Mouse (Mus musculus) midbrain, embryonic 10.5 days (tissue): ENCODE measurements around the gene Mab21l3. TPM values are rescaled to one million over a fixed set of nuclear protein-coding genes. Genes with fewer than 3 reads are reported as not detected.

ENCODE experiments used
- polyA plus RNA-seq: library from polyadenylated mRNA; unstranded; fragments of >200 nt; fragmentation: Nextera tagmentation; extraction: Ambion mirVana; gene quantifications from 2 replicates; pipeline ENCODE4 v1.2.1, GENCODE M21; 2016

Gene Mab21l3
- polyA plus RNA-seq, 1 experiment from 2014 or later = 0.43 TPM

Other genes with a start within 250 kb of the Mab21l3 start
- gene Atp1a1, start 244.3 kb downstream of the Mab21l3 start, polyA plus RNA-seq = 39.6 and 43.5 TPM in 2 replicates
- 3.7 and 5.0 TPM in 2 replicates for gene Slc22a15, start 75.5 kb upstream of the Mab21l3 start, polyA plus RNA-seq
- gene Nhlh2, start 161.1 kb upstream of the Mab21l3 start, polyA plus RNA-seq = 33.8 and 58.4 TPM in 2 replicates
- gene Casq2, start 237.5 kb upstream of the Mab21l3 start, polyA plus RNA-seq = not detected in 2 replicates